Mouse (Mus musculus): Measurements from ENCODE around the gene Lipo3.
"Not testable (repeated sequence)": the region's sequence is repeated elsewhere in the genome, so short reads cannot be mapped to it uniquely, and the experiment has no call there.

The Lipo3 gene

DNA sequence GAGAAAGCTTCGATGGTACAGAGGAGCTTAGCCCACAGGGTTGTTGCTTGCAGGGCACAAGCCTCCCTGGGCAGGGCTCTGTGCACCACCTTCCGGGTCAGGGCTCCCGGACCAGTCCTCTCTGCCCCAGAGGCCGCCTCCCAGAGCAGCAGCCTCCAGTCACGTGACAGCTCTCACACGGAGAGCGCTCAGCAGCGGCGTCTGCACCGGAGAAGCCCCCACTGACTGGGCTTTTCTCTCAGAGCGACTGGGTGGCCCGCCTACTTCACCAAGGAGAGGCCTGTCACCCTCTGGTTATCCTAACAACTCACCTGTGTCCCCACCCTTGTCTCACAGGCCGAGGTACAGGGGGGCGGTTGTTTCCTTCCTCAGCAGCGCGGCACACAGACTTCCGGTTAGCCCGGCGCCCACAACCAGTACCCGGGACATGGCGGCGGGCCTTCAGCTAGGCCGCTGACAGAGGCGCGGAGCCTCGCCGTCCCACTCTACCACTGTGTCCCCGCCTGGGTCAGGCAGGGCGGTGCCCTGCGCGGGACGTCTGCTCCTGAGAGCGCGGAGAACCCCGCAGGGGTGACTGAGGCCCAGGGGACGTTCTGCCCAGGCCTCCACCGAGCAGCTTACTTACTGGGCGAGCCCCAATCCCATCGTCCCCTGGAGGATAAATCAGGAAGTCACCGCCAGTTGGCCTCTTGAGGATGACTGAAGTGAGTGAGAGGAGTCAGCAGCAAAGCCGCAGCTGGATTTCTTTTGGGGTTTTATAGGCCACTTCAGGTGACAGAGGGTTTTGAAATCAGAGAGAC lies at the start of gene Lipo3:
Gene Lipo3 (minus strand): TSS at position 665 of the 800 bp plus-strand sequence.
- peak; percentile 27 for DNase-seq (ENCODE audit: low spot score)

DNA sequence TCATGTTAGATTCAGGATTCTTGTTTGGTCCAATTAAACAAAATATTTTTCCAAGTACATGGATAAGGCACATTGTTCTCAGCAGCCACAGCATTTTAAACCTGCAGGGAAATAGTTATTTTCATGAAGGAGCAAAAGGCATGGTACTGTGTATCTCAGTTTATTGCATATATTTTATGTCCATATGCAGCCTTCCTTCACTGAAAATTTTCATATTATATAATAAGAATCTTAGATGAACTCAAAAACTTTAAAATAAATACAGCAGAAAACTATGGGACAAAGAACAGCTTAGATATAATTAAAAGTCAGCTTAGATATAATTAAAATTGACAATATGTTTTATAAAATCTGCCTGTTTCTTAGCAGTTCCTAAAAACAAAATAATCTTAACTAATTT lies 25.6 kb upstream of the Lipo3 start, which contains the start of gene Lipo1:
Gene Lipo1 (minus strand): TSS at position 101 of the 400 bp plus-strand sequence.
- not testable (repeated sequence) for DNase-seq (ENCODE audit: low spot score)

DNA sequence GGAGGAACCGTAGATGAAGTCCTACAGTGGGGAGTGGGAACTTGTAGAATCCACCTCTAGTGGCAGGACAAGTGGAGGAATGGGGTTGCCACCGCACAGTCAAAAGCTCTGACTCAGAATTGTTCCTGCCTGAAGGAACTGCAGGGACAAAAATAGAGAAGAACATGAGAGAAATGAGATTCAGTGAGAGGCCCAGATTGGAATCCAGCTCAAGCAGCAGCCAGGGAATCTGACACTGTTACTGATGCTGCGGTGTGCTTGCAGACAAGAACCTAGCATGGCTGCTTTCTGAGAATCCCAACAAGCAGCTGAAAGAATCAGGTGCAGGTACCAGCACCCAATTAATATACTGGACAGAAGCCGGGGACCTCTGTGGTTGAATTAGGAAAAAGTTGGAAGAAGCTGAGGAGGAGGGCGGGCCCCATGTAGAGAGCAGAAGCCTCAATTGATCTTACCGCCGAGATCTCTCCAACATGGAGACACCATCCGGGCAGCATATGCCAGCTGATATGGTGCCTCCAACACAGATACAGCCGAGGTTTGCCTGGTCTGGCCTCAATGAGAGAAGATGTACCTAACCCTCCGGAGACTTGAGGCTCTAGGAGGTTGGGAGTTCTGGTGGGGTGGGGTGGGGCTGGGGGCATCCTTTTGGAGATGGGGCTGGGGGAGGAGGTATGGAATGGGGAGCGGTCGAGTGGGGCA lies 25.0 kb upstream of the Lipo3 start:
- DNase-seq (ENCODE audit: low spot score): no peak

DNA sequence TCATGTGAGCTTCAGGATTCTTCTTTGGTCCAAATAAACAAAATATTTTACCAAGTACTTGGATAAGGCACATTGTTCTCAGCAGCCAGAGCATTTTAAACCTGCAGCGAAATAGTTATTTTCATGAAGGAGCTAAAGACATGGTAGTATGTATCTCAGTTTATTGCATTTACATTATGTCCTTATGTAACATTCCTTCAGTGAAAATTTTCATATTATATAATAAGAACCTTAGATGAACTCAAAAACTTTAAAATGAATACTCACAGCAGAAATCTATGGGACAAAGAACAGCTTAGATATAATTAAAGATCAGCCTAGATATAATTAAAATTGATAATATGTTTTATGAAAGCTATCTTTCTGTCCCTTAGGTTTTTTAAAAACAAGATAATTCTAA lies 10.5 kb downstream of the Lipo3 start, which contains the start of gene Lipo2:
Gene Lipo2 (minus strand): TSS at position 101 of the 400 bp plus-strand sequence.
- DNase-seq (ENCODE audit: low spot score): not testable (repeated sequence)

DNA sequence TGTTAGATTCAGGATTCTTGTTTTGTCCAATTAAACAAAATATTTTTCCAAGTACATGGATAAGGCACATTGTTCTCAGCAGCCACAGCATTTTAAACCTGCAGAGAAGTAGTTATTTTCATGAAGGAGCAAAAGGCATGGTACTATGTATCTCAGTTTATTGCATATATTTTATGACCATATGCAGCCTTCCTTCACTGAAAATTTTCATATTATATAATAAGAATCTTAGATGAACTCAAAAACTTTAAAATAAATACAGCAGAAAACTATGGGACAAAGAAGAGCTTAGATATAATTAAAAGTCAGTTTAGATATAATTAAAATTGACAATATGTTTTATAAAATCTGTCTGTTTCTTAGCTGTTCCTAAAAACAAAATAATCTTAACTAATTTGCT lies 136.6 kb downstream of the Lipo3 start, which contains the start of gene Gm8978:
Gene Gm8978 (minus strand): TSS at position 101 of the 400 bp plus-strand sequence.
- DNase-seq (ENCODE audit: low spot score): not testable (repeated sequence)

DNA sequence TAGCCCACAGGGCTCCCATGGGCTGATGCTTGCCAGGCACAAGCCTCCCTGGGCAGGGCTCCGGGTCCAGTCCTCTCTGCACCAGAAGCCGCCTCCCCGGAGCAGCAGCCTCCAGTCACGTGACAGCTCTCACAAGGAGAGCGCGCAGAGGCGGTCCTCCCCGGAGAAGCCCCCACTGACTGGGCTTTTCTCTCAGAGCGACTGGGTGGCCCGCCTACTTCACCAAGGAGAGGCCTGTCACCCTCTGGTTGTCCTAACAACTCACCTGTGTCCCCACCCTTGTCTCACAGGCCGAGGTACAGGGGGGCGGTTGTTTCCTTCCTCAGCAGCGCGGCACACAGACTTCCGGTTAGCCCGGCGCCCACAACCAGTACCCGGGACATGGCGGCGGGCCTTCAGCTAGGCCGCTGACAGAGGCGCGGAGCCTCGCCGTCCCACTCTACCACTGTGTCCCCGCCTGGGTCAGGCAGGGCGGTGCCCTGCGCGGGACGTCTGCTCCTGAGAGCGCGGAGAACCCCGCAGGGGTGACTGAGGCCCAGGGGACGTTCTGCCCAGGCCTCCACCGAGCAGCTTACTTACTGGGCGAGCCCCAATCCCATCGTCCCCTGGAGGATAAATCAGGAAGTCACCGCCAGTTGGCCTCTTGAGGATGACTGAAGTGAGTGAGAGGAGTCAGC lies 172.0 kb downstream of the Lipo3 start:
- peak; percentile 71 for DNase-seq (ENCODE audit: low spot score)

DNA sequence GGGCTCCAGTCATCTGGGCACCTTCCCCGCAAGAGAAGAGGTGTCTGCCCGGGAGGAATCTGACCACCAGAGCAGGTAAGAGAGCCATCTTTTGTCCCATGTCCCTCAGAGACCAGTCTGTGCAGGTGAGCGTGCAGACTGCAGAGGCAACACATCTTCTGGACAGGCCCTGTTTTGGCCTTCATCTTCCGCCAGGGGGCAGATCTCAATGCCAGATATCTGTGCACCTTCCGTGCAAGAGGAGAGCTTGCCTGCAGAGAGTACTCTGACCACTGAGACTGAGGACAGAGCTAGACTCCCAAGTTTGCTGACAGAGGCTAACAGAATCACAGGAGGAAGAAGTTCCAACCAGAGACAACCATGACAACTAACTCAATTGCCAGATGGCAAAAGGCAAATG lies 193.2 kb downstream of the Lipo3 start:
- DNase-seq (ENCODE audit: low spot score): not testable (repeated sequence)

DNA sequence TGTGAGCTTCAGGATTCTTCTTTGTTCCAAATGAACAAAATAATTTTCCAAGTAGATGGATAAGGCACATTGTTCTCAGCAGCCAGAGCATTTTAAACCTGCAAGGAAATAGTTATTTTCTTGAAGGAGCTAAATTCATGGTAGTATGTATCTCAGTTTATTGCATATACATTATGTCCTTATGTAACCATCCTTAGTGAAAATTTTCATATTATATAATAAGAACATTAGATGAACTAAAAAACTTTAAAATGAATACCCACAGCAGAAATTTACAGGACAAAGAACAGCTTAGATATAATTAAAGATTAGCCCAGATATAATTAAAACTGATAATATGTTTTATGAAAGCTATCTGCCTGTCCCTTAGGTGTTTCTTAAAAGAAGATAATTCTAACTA lies 244.1 kb downstream of the Lipo3 start, which contains the start of gene Lipo4:
Gene Lipo4 (minus strand): TSS at position 101 of the 400 bp plus-strand sequence.
- no peak for DNase-seq (ENCODE audit: low spot score)

Data from embryo, embryonic 10.5 days (tissue).